Mouse (Mus musculus): ENCODE data around the gene Zfp386.

DNA sequence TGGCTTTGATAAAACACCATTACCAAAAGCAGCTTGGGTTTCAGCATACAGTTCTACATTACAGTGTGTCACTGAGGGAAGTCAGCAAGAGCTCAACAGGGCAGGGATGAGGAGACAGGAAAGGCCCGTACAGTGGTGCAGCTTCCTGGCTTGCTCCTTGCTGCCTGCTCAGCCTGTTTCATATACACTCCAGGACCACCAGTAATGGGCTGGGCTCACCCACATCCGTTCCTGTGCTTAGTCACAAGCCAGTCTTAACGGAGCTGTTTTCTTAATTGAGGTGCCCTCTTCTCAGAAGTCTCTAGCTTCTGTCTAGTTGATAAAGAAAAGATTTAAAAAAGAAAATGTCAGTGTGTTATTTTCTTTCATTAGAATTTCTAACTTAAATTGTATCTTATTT is 8.6 kb downstream of the Zfp386 start:
- TF ChIP-seq POLR2A (IDR thresholded peaks at IDR 0.05; ENCODE audit: control insufficient read depth, extremely low read depth, insufficient read depth, low read length, poor library complexity) (no peak), CTCF (IDR thresholded peaks at IDR 0.05; ENCODE audit: borderline replicate concordance, control insufficient read depth, extremely low read depth, insufficient read depth, low read length, poor library complexity) (no peak)

All from thymus, adult 2 months (tissue).